ENCODE assay signal across 8 mouse cellular contexts in genomic region chr3:53464146-53464698, GRCm38 (mm10). TPM values are rescaled to one million over a fixed set of nuclear protein-coding genes. Genes with fewer than 3 reads are reported as not detected.
DNase-seq lines count a peak whose midpoint lies in the region; ATAC-seq and TF ChIP-seq lines count a peak whose summit lies in the region.

No protein-coding gene starts in this region.

- ATAC-seq in kidney, postnatal 0 days (replicated peaks; ENCODE audit: low FRiP score, low read depth): no peak
- no peak for ATAC-seq in forebrain, embryonic 14.5 days

- DNase-seq in kidney, postnatal 0 days (ENCODE audit: low spot score): peak; percentile 48
- no peak for DNase-seq in kidney, postnatal 14 days
- peak; percentile 32 for DNase-seq in ZHBTc4 (ENCODE audit: low read depth, low spot score)
- DNase-seq in forebrain, embryonic 14.5 days (ENCODE audit: low spot score): no peak
- no peak for DNase-seq in adrenal gland, adult 18-20 months (ENCODE audit: low spot score in 2 of 2)
- DNase-seq in gastrocnemius, postnatal 36 days: no peak
- no peak for DNase-seq in ovary, adult 18-20 months (ENCODE audit: low spot score)

- H3K4me3 ChIP-seq in kidney, postnatal 0 days (replicated peaks; ENCODE audit: low read depth, low read length): peak overlapping the region; percentile 73
- H3K4me3 ChIP-seq in forebrain, embryonic 14.5 days (ENCODE audit: low read depth, low read length): peak overlapping the region; percentile 93
- H3K4me3 ChIP-seq in macrophage (ENCODE audit: inconsistent target): peak overlapping the region; percentile 93

- peak overlapping the region; percentile 86 for H3K9ac ChIP-seq in kidney, postnatal 0 days (ENCODE audit: low read depth, low read length)
- peak overlapping the region; percentile 90 for H3K9ac ChIP-seq in forebrain, embryonic 14.5 days (ENCODE audit: low read length)

- TF ChIP-seq CTCF in kidney, postnatal 0 days (IDR thresholded peaks at IDR 0.05; ENCODE audit: low read depth): no peak

- H3K36me3 ChIP-seq in kidney, postnatal 0 days (ENCODE audit: insufficient read depth, low read length): peaks cover 12% of the 10 kb centered on the region; the same call in 1 of the 2 replicates
- peaks cover 15% of the 10 kb centered on the region for H3K36me3 ChIP-seq in forebrain, embryonic 14.5 days (ENCODE audit: control insufficient read depth, insufficient read depth, low read length)
- H3K36me3 ChIP-seq in macrophage (ENCODE audit: inconsistent target): peaks cover 8% of the 10 kb centered on the region

- peaks cover 23% of the 10 kb centered on the region for H3K4me1 ChIP-seq in kidney, postnatal 0 days (replicated peaks; ENCODE audit: insufficient read depth, low read length)
- H3K4me1 ChIP-seq in forebrain, embryonic 14.5 days (ENCODE audit: control insufficient read depth, insufficient read depth, low read length): peaks cover 26% of the 10 kb centered on the region

- H3K27me3 ChIP-seq in kidney, postnatal 0 days (ENCODE audit: insufficient read depth, low read length): no peaks in the 10 kb centered on the region
- no peaks in the 10 kb centered on the region for H3K27me3 ChIP-seq in forebrain, embryonic 14.5 days (replicated peaks; ENCODE audit: control insufficient read depth, insufficient read depth, low read length)

- no peaks in the 10 kb centered on the region for H3K9me3 ChIP-seq in kidney, postnatal 0 days (replicated peaks; ENCODE audit: low read length)
- H3K9me3 ChIP-seq in forebrain, embryonic 14.5 days (replicated peaks; ENCODE audit: control insufficient read depth, low read length): no peaks in the 10 kb centered on the region

- peaks cover 86% of the 10 kb centered on the region for H3K79me2 ChIP-seq in macrophage (ENCODE audit: inconsistent target)

- H3K27ac ChIP-seq in kidney, postnatal 0 days: peak overlapping the region; percentile 95
- H3K27ac ChIP-seq in forebrain, embryonic 14.5 days (ENCODE audit: low read depth, low read length): peak overlapping the region; percentile 91; the same call in 1 of the 2 replicates
- peak overlapping the region; percentile 42 for H3K27ac ChIP-seq in macrophage

- H3K4me2 ChIP-seq in kidney, postnatal 0 days (ENCODE audit: low read length): peak overlapping the region; percentile 56
- H3K4me2 ChIP-seq in forebrain, embryonic 14.5 days (ENCODE audit: low read length): peak overlapping the region; percentile 82

- intact Hi-C loops in gastrocnemius, postnatal 36 days (cut with DNase I): no loop called here

- under 1% methylated on average over 20 of the region's 20 CpGs for WGBS in kidney, postnatal 0 days
- WGBS in forebrain, embryonic 14.5 days: under 1% methylated on average over 20 of the region's 20 CpGs
- WGBS in macrophage (ENCODE audit: missing documents): 1% methylated on average over 20 of the region's 20 CpGs

RNA-seq across cellular contexts. Expression of gene Proser1, which starts 0.8 kb away (rescaled TPM):
- 14.8 and 15.8 TPM in 2 replicates for polyA plus RNA-seq in kidney, postnatal 0 days (2015; fragmentation: Nextera tagmentation; extraction: Ambion mirVana)
- 13.7 and 18.7 TPM in 2 replicates for polyA plus RNA-seq in forebrain, embryonic 14.5 days (2014; fragmentation: Nextera tagmentation; extraction: Ambion mirVana)
- 10 to 100 TPM; 24.8 to 92.4 (median 60.3) TPM for total RNA-seq in macrophage (2018; cell fraction: chromatin; rRNA removed)
- total RNA-seq in macrophage (2018; cell fraction: cytosol; rRNA removed): 10 to 100 TPM in 24 of 26 experiments, 1 to 10 TPM in 2; 7.3 to 20.5 (median 15.7) TPM
- 10 to 100 TPM; 15.1 to 76.5 (median 42.7) TPM for total RNA-seq in macrophage (2018; cell fraction: nucleus; rRNA removed)
- 11.8 to 14.9 TPM (median 13.2 TPM) in 3 replicates for polyA plus RNA-seq in macrophage (2018)
- 10 to 100 TPM; 13.7 to 19.0 TPM for total RNA-seq in adrenal gland, adult 18-20 months (2021)
- total RNA-seq in gastrocnemius, postnatal 36 days (2021): 1 to 10 TPM; 4.5 to 7.4 TPM

RNA-seq across cellular contexts. Expression of gene Nhlrc3, which starts 1.1 kb away (rescaled TPM):
- 8.3 and 10.4 TPM in 2 replicates for polyA plus RNA-seq in kidney, postnatal 0 days (2015; fragmentation: Nextera tagmentation; extraction: Ambion mirVana)
- polyA plus RNA-seq in forebrain, embryonic 14.5 days (2014; fragmentation: Nextera tagmentation; extraction: Ambion mirVana): 7.0 and 8.5 TPM in 2 replicates
- total RNA-seq in macrophage (2018; cell fraction: chromatin; rRNA removed): 100 to 1,000 TPM in 3 of 26 experiments, 10 to 100 TPM in 23; 37.2 to 137 (median 79.9) TPM
- total RNA-seq in macrophage (2018; cell fraction: cytosol; rRNA removed): 10 to 100 TPM; 20.5 to 64.6 (median 42.2) TPM
- 100 to 1,000 TPM in 11 of 26 experiments, 10 to 100 TPM in 15; 34.4 to 166 (median 96.6) TPM for total RNA-seq in macrophage (2018; cell fraction: nucleus; rRNA removed)
- 42.1 to 47.5 TPM (median 45.1 TPM) in 3 replicates for polyA plus RNA-seq in macrophage (2018)
- total RNA-seq in adrenal gland, adult 18-20 months (2021): 10 to 100 TPM; 10.0 to 11.1 TPM
- 1 to 10 TPM; 2.5 to 2.6 TPM for total RNA-seq in gastrocnemius, postnatal 36 days (2021)

RNA-seq across cellular contexts. Expression of gene Stoml3, which starts 24.2 kb away (rescaled TPM):
- polyA plus RNA-seq in kidney, postnatal 0 days (2015; fragmentation: Nextera tagmentation; extraction: Ambion mirVana): 0.10 TPM in 1 of 2 replicates, not detected in the other
- polyA plus RNA-seq in forebrain, embryonic 14.5 days (2014; fragmentation: Nextera tagmentation; extraction: Ambion mirVana): not detected in 2 replicates
- not detected for total RNA-seq in macrophage (2018; cell fraction: chromatin; rRNA removed)
- not detected for total RNA-seq in macrophage (2018; cell fraction: cytosol; rRNA removed)
- total RNA-seq in macrophage (2018; cell fraction: nucleus; rRNA removed): not detected
- polyA plus RNA-seq in macrophage (2018): not detected in 3 replicates
- not detected for total RNA-seq in adrenal gland, adult 18-20 months (2021)
- total RNA-seq in gastrocnemius, postnatal 36 days (2021): not detected

Comparison
In these comparisons a context has a peak if more than half of its experiments do, and no peak if none do; other contexts are left out.
1. DNase-seq: peak in kidney, postnatal 0 days (single experiment) and ZHBTc4 (single experiment); none in kidney, postnatal 14 days (single experiment), forebrain, embryonic 14.5 days (single experiment), adrenal gland, adult 18-20 months (0 of 2), gastrocnemius, postnatal 36 days (0 of 2) and ovary, adult 18-20 months (single experiment).
2. H3K27ac ChIP-seq: peak in every context shown above with its lines; median percentile 95 in kidney, postnatal 0 days; 91 in forebrain, embryonic 14.5 days; 42 in macrophage.
3. Peak in every context shown above with its lines, with median percentiles within 50 percentile points of each other: H3K4me3 ChIP-seq.